Mouse (Mus musculus) liver, embryonic 16.5 days (tissue): ENCODE measurements at regions not wholly inside any gene's neighbourhood (a gene's known extent, or its start where the extent isn't known, plus 50 kb on each side); places are given as distances from the start of the nearest gene placed in this dataset.

ENCODE experiments used
- ATAC-seq: fragments of 200-750 bp; cut with Nextera tagmentation; 2 replicates; pipeline ENCODE4 v1.8.0; 2017; ENCODE audit warnings: low read depth, mild to moderate bottlenecking, moderate number of reproducible peaks, moderate library complexity
- H3K27ac ChIP-seq: fragments of 300-500 bp; sonication (generic); 2 replicates; pipeline ENCODE4 v1.5.1; 2014; ENCODE audit warnings: mild to moderate bottlenecking, low read length
- H3K27me3 ChIP-seq: fragments of 300-500 bp; sonication (generic); 2 replicates; pipeline ENCODE4 v1.6.1; 2014; ENCODE audit warnings: low read depth, low read length, mixed read lengths; ENCODE audit not compliant: control insufficient read depth, insufficient read depth
- H3K36me3 ChIP-seq: fragments of 300-500 bp; sonication (generic); 2 replicates; pipeline ENCODE4 v1.6.1; 2014; ENCODE audit warnings: mild to moderate bottlenecking; ENCODE audit not compliant: control insufficient read depth, insufficient read depth
- H3K4me1 ChIP-seq: fragments of 300-500 bp; sonication (generic); 2 replicates; pipeline ENCODE4 v1.6.1; 2014; ENCODE audit warnings: low read depth, low read length, mixed read lengths; ENCODE audit not compliant: control insufficient read depth
- H3K4me2 ChIP-seq: fragments of 300-500 bp; sonication (generic); 2 replicates; pipeline ENCODE4 v1.6.1; 2014; ENCODE audit warnings: low read depth, low read length, mixed read lengths
- H3K4me3 ChIP-seq: fragments of 300-500 bp; sonication (generic); 2 replicates; pipeline ENCODE4 v1.5.1; 2014; ENCODE audit warnings: low read depth, mild to moderate bottlenecking, low read length
- H3K9ac ChIP-seq: fragments of 300-500 bp; sonication (generic); 2 replicates; pipeline ENCODE4 v1.6.1; 2014; ENCODE audit warnings: low read depth, low read length
- H3K9me3 ChIP-seq: fragments of 300-500 bp; sonication (generic); replicated peaks from 2 replicates; pipeline ENCODE4 v1.6.1; 2016; ENCODE audit warnings: low read length; ENCODE audit not compliant: control insufficient read depth
- WGBS: fragments of 180-500 bp; shearing (Covaris S2); extraction: QIAGEN DNeasy Blood & Tissue Kit; methylation state at CpG from one replicate; pipeline ENCODE4 v1.1.7; 2014; ENCODE audit not compliant: insufficient replicate concordance; 5-methylcytosine and 5-hydroxymethylcytosine counted together

GRCm38 (mm10) chr6:24384193-24384888 is 130.5 kb downstream of the Iqub start:
- Histone ChIP-seq H3K9ac (no peak overlapping the region), H3K9me3 (no peaks in the 10 kb centered on the region), H3K36me3 (no peaks in the 10 kb centered on the region), H3K27ac (no peak overlapping the region), H3K4me2 (no peak overlapping the region), H3K4me1 (no peaks in the 10 kb centered on the region), H3K4me3 (no peak overlapping the region), H3K27me3 (no peaks in the 10 kb centered on the region)
- WGBS, result 62% methylated on average over 11 of the region's 11 CpGs
- ATAC-seq, result no peak

- WGBS, result 57% methylated on average over 2 of the region's 2 CpGs
- no peak overlapping the region for H3K27ac ChIP-seq
- no peaks in the 10 kb centered on the region for H3K27me3 ChIP-seq
- H3K36me3 ChIP-seq, result no peaks in the 10 kb centered on the region
- H3K4me3 ChIP-seq, result no peak overlapping the region
- no peak overlapping the region for H3K4me2 ChIP-seq
- no peaks in the 10 kb centered on the region for H3K4me1 ChIP-seq
- no peaks in the 10 kb centered on the region for H3K9me3 ChIP-seq
- H3K9ac ChIP-seq, result no peak overlapping the region
- ATAC-seq, result no peak
Observed at GRCm38 (mm10) chr6:24379859-24380258, 135.0 kb downstream of the Iqub start.

GRCm38 (mm10) chr6:24376728-24377127 is 138.1 kb downstream of the Iqub start:
- Histone ChIP-seq H3K36me3 (no peaks in the 10 kb centered on the region), H3K27me3 (no peaks in the 10 kb centered on the region), H3K4me1 (no peaks in the 10 kb centered on the region), H3K4me2 (no peak overlapping the region), H3K27ac (no peak overlapping the region), H3K4me3 (no peak overlapping the region), H3K9me3 (no peaks in the 10 kb centered on the region), H3K9ac (no peak overlapping the region)
- no peak for ATAC-seq
- WGBS, result 60% methylated on average over 4 of the region's 4 CpGs

GRCm38 (mm10) chr6:24373161-24373560 is 141.7 kb downstream of the Iqub start:
- H3K9me3 ChIP-seq, result no peaks in the 10 kb centered on the region
- WGBS, result 67% methylated on average over 6 of the region's 6 CpGs
- no peak overlapping the region for H3K4me3 ChIP-seq

GRCm38 (mm10) chr6:24371680-24372079 is 143.2 kb downstream of the Iqub start:
- no peak for ATAC-seq
- H3K36me3 ChIP-seq, result no peaks in the 10 kb centered on the region
- no peaks in the 10 kb centered on the region for H3K27me3 ChIP-seq
- no peaks in the 10 kb centered on the region for H3K9me3 ChIP-seq
- no peak overlapping the region for H3K27ac ChIP-seq
- no peak overlapping the region for H3K4me3 ChIP-seq
- H3K9ac ChIP-seq, result no peak overlapping the region
- no peaks in the 10 kb centered on the region for H3K4me1 ChIP-seq
- no peak overlapping the region for H3K4me2 ChIP-seq
- 29% methylated on average over 1 of the region's 1 CpGs for WGBS

More at GRCm38 (mm10) chr6:24373161-24373560, 141.7 kb downstream of the Iqub start:
- Histone ChIP-seq H3K9ac (no peak overlapping the region), H3K4me2 (no peak overlapping the region), H3K27me3 (no peaks in the 10 kb centered on the region), H3K36me3 (no peaks in the 10 kb centered on the region), H3K27ac (no peak overlapping the region), H3K4me1 (no peaks in the 10 kb centered on the region)
- ATAC-seq, result no peak

GRCm38 (mm10) chr6:24350882-24351281 is 164.0 kb downstream of the Iqub start:
- no peaks in the 10 kb centered on the region for H3K4me1 ChIP-seq
- H3K27me3 ChIP-seq, result no peaks in the 10 kb centered on the region
- no peak overlapping the region for H3K4me2 ChIP-seq
- H3K9me3 ChIP-seq, result no peaks in the 10 kb centered on the region
- ATAC-seq, result no peak
- H3K4me3 ChIP-seq, result no peak overlapping the region
- H3K36me3 ChIP-seq, result no peaks in the 10 kb centered on the region
- H3K9ac ChIP-seq, result no peak overlapping the region
- H3K27ac ChIP-seq, result no peak overlapping the region
- WGBS, result 12% methylated on average over 5 of the region's 5 CpGs

- Histone ChIP-seq H3K4me1 (no peaks in the 10 kb centered on the region), H3K9ac (no peak overlapping the region), H3K36me3 (no peaks in the 10 kb centered on the region), H3K27me3 (no peaks in the 10 kb centered on the region), H3K4me2 (no peak overlapping the region), H3K9me3 (no peaks in the 10 kb centered on the region), H3K27ac (no peak overlapping the region), H3K4me3 (no peak overlapping the region)
- ATAC-seq, result no peak
- 57% methylated on average over 8 of the region's 8 CpGs for WGBS
Observed at GRCm38 (mm10) chr6:24348481-24349062, 166.3 kb downstream of the Iqub start.

GRCm38 (mm10) chr6:24347745-24348480 is 167.0 kb downstream of the Iqub start:
- 42% methylated on average over 13 of the region's 13 CpGs for WGBS
- Histone ChIP-seq H3K27ac (no peak overlapping the region), H3K9ac (no peak overlapping the region), H3K9me3 (no peaks in the 10 kb centered on the region), H3K4me1 (no peaks in the 10 kb centered on the region), H3K4me3 (no peak overlapping the region), H3K27me3 (no peaks in the 10 kb centered on the region), H3K4me2 (no peak overlapping the region), H3K36me3 (no peaks in the 10 kb centered on the region)
- peak; percentile 35; the same call in 1 of the 2 replicates for ATAC-seq

GRCm38 (mm10) chr6:24342471-24342870 is 172.4 kb downstream of the Iqub start:
- Histone ChIP-seq H3K9ac (no peak overlapping the region), H3K27me3 (no peaks in the 10 kb centered on the region), H3K4me1 (no peaks in the 10 kb centered on the region), H3K4me3 (no peak overlapping the region), H3K27ac (no peak overlapping the region), H3K36me3 (no peaks in the 10 kb centered on the region), H3K9me3 (no peaks in the 10 kb centered on the region), H3K4me2 (no peak overlapping the region)
- ATAC-seq, result no peak
